Mouse (Mus musculus) myocyte (in vitro differentiated cells): ENCODE data around the gene Sema6c. TPM values are rescaled to one million over a fixed set of nuclear protein-coding genes. Genes with fewer than 3 reads are reported as not detected.

Experiments used
- H3K27me3 ChIP-seq: one replicate; pipeline ENCODE4 v1.6.1; 2011; ENCODE audit not compliant: control insufficient read depth, insufficient read depth, insufficient read length
- H3K36me3 ChIP-seq: one replicate; pipeline ENCODE4 v1.6.1; 2011; ENCODE audit not compliant: control insufficient read depth, insufficient read depth
- H3K4me2 ChIP-seq: one replicate; pipeline ENCODE4 v1.6.1; 2011; ENCODE audit warnings: low read depth, control low read depth
- H3K4me3 ChIP-seq: one replicate; pipeline ENCODE4 v1.5.1; 2011; ENCODE audit warnings: mild to moderate bottlenecking, control low read depth, moderate library complexity
- H3K79me2 ChIP-seq: one replicate; pipeline ENCODE4 v1.6.1; 2011; ENCODE audit not compliant: control insufficient read depth, insufficient read depth
- H3ac ChIP-seq: one replicate; pipeline ENCODE4 v1.6.1; 2011; ENCODE audit not compliant: control insufficient read depth, insufficient read length
- CEBPB ChIP-seq: IDR thresholded peaks from 2 replicates; pipeline ENCODE4 v1.6.1; 2011; ENCODE audit warnings: mild to moderate bottlenecking, moderate library complexity; ENCODE audit not compliant: poor library complexity, insufficient read depth, severe bottlenecking
- E2F4 ChIP-seq: IDR thresholded peaks from one replicate; pipeline ENCODE4 v1.6.1; 2011; ENCODE audit warnings: mild to moderate bottlenecking, control low read depth, moderate library complexity; ENCODE audit not compliant: insufficient read depth
- MAX ChIP-seq: IDR thresholded peaks from one replicate; pipeline ENCODE4 v1.6.1; 2011; ENCODE audit warnings: low read depth, mild to moderate bottlenecking, control low read depth
- MYOD1 ChIP-seq, 3 experiments: IDR thresholded peaks; one replicate each; pipeline ENCODE4 v1.6.1; 2011; ENCODE audit warnings: control low read depth in 2 of 3, low read depth in 2 of 3, mild to moderate bottlenecking in 2 of 3, moderate library complexity in 1 of 3; ENCODE audit not compliant: insufficient read length in 2 of 3, control insufficient read depth in 1 of 3
- MYOG ChIP-seq, 3 experiments: IDR thresholded peaks; one replicate each; pipeline ENCODE4 v1.6.1; 2011; ENCODE audit warnings: control low read depth in 2 of 3, low read depth in 2 of 3, mild to moderate bottlenecking in 2 of 3; ENCODE audit not compliant: insufficient read length in 2 of 3, control insufficient read depth in 1 of 3, insufficient read depth in 1 of 3
- POLR2A ChIP-seq: IDR thresholded peaks from one replicate; pipeline ENCODE4 v1.6.1; 2011; ENCODE audit warnings: low read depth, mild to moderate bottlenecking, control low read depth, moderate library complexity; ENCODE audit not compliant: insufficient read length
- POLR2AphosphoS2 ChIP-seq: IDR thresholded peaks from one replicate; pipeline ENCODE4 v1.6.1; 2011; ENCODE audit warnings: low read depth, control low read depth; ENCODE audit not compliant: insufficient read length
- REST ChIP-seq: IDR thresholded peaks from one replicate; pipeline ENCODE4 v1.6.1; 2011; ENCODE audit warnings: mild to moderate bottlenecking, control low read depth, moderate library complexity; ENCODE audit not compliant: insufficient read depth, insufficient read length
- SRF ChIP-seq: IDR thresholded peaks from one replicate; pipeline ENCODE4 v1.6.1; 2011; ENCODE audit warnings: low read depth; ENCODE audit not compliant: control insufficient read depth, insufficient read length
- TCF12 ChIP-seq: IDR thresholded peaks from one replicate; pipeline ENCODE4 v1.6.1; 2011; ENCODE audit warnings: mild to moderate bottlenecking, control low read depth; ENCODE audit not compliant: poor library complexity, insufficient read depth, severe bottlenecking
- TCF3 ChIP-seq: IDR thresholded peaks from one replicate; pipeline ENCODE4 v1.6.1; 2011; ENCODE audit warnings: low read depth, control low read depth; ENCODE audit not compliant: insufficient read length
- USF1 ChIP-seq: IDR thresholded peaks from one replicate; pipeline ENCODE4 v1.6.1; 2011; ENCODE audit warnings: low read depth, mild to moderate bottlenecking, control low read depth, moderate library complexity
- polyA plus RNA-seq: library from polyadenylated mRNA; unstranded; fragments of >200 nt; fragmentation: generic; extraction: Trizol; gene quantifications from one replicate; pipeline ENCODE4 v1.2.1, GENCODE M21; 2012; ENCODE audit warnings: missing spikeins

The Sema6c gene
- polyA plus RNA-seq, 1 experiment: 29.0 TPM

DNA sequence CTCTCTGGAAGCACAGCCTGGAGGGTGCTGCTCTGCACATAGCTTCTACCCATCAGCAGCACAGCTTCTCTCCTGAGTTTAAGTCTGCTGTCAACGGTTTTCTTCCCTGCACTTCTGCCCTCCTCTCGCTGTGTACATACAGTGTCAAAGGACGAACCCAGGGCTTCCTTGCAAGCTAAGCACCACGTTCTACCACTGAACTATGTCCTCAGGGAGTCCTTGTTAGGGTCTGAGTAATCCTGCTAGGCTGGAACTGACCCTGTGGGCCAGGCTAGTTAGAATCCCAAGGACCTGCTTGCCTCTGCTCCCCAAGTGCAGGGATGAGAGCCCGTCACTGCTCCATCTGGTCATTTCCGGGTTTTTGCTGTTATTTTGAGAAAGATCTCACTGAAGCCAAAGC lies 26.6 kb downstream of the Sema6c start:
- H3K36me3 ChIP-seq: peaks cover 25% of the 10 kb centered on the region

DNA sequence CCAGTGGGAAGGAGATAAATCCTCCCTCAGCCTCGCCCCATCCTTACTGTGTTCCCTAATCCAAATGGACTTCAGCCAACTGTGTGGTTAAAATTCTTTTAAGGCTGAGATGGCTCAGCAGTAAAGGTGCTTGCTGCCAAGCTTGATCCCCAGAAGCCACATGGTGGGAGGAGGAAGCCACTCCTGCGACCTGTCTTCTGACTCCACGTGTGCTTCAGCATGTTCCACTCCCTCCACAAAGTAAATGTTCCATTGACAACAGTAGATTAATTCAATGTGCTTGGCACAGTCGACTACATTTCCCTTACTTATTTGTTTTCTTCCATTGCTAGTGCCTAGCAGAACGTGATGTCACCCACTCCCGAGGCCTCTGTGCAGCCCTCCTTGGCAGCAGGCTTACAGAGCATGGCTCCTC lies 34.5 kb downstream of the Sema6c start:
- H3K79me2 ChIP-seq: no peaks in the 10 kb centered on the region
- H3K4me3 ChIP-seq: no peak overlapping the region
- H3K4me2 ChIP-seq: peak overlapping the region; percentile 16
- H3K27me3 ChIP-seq: no peaks in the 10 kb centered on the region
- no peak overlapping the region for H3ac ChIP-seq
- peaks cover 21% of the 10 kb centered on the region for H3K36me3 ChIP-seq
- no peak for TF ChIP-seq SRF
- TF ChIP-seq POLR2AphosphoS2: no peak
- TF ChIP-seq MAX: no peak
- TF ChIP-seq MYOD1 (IDR thresholded peaks at IDR 0.05; ENCODE audit: control insufficient read depth in 1 of 3, insufficient read length in 2 of 3, low read depth in 2 of 3): no peak
- TF ChIP-seq TCF12: no peak

More for the DNA sequence above, 26.6 kb downstream of the Sema6c start:
- Histone ChIP-seq H3ac (no peak overlapping the region), H3K4me2 (no peak overlapping the region), H3K79me2 (no peaks in the 10 kb centered on the region), H3K27me3 (no peaks in the 10 kb centered on the region), H3K4me3 (no peak overlapping the region)
- TF ChIP-seq REST: no peak
- TF ChIP-seq CEBPB: no peak
- TF ChIP-seq MYOD1 (IDR thresholded peaks at IDR 0.05; ENCODE audit: control insufficient read depth in 1 of 3, insufficient read length in 2 of 3, low read depth in 2 of 3): no peak
- TF ChIP-seq TCF3: no peak
- TF ChIP-seq USF1: no peak
- no peak for TF ChIP-seq TCF12
- TF ChIP-seq POLR2A: no peak
- TF ChIP-seq SRF: no peak
- TF ChIP-seq E2F4: no peak
- no peak for TF ChIP-seq POLR2AphosphoS2

DNA sequence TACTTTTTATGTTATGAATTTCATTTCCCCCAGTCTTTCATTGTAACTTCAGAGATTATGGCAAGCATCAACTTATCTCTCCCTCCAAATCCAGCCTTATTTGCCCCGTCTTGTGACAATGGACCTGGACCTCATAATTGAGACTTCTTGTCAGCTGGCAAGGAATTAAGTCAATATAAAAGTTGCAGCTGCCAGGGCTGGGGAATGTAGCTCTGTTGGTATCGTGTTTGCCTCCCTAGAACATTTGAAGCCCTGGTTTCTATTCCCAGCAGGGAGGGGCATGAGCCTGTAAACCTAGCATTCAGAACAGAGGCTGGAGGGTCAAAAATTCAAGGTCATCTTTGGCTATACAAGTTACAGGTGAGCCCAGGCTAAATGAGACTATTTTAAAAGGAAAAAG lies 35.5 kb downstream of the Sema6c start:
- peak; percentile 60 for TF ChIP-seq TCF12
- peak; percentile 33 to 53 (median 47) for TF ChIP-seq MYOD1 (IDR thresholded peaks at IDR 0.05; ENCODE audit: control insufficient read depth in 1 of 3, insufficient read length in 2 of 3, low read depth in 2 of 3)
- no peak for TF ChIP-seq CEBPB
- TF ChIP-seq POLR2AphosphoS2: no peak
- peak in 1 of 3 experiments; percentile 72 for TF ChIP-seq MYOG (IDR thresholded peaks at IDR 0.05; ENCODE audit: control insufficient read depth in 1 of 3, insufficient read depth in 1 of 3, insufficient read length in 2 of 3, low read depth in 2 of 3)
- TF ChIP-seq REST: no peak
- Histone ChIP-seq H3K79me2 (no peaks in the 10 kb centered on the region), H3K4me2 (no peak overlapping the region), H3K27me3 (no peaks in the 10 kb centered on the region), H3ac (no peak overlapping the region), H3K4me3 (no peak overlapping the region), H3K36me3 (peaks cover 30% of the 10 kb centered on the region)

DNA sequence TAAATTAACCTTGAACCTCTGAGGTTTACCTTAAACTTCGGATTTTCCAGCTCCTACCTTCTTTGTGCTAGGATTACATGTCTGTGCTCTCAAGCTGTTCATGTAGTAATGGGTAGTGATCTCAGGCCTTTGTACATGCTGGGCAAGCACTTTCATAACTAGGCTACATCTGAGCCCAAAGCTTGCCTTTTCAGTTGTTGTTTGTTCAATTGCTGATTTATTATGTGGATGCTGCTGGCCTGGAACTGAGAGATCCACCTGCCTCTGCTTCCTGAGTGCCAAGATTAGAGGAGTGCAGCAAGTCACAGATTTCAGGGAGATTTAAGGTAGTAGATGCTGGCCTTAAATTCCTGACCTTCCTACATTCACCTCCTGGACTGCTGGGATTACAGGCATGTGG lies 38.8 kb downstream of the Sema6c start:
- Histone ChIP-seq H3K4me2 (no peak overlapping the region), H3ac (no peak overlapping the region), H3K79me2 (no peaks in the 10 kb centered on the region), H3K36me3 (peaks cover 50% of the 10 kb centered on the region), H3K27me3 (no peaks in the 10 kb centered on the region), H3K4me3 (no peak overlapping the region)
- no peak for TF ChIP-seq CEBPB
- no peak for TF ChIP-seq POLR2AphosphoS2
- no peak for TF ChIP-seq POLR2A
- no peak for TF ChIP-seq MYOG (IDR thresholded peaks at IDR 0.05; ENCODE audit: control insufficient read depth in 1 of 3, insufficient read depth in 1 of 3, insufficient read length in 2 of 3, low read depth in 2 of 3)
- TF ChIP-seq MAX: no peak
- TF ChIP-seq MYOD1 (IDR thresholded peaks at IDR 0.05; ENCODE audit: control insufficient read depth in 1 of 3, insufficient read length in 2 of 3, low read depth in 2 of 3): no peak
- no peak for TF ChIP-seq USF1
- no peak for TF ChIP-seq SRF
- TF ChIP-seq E2F4: no peak
- TF ChIP-seq TCF3: no peak
- no peak for TF ChIP-seq TCF12
- no peak for TF ChIP-seq REST

DNA sequence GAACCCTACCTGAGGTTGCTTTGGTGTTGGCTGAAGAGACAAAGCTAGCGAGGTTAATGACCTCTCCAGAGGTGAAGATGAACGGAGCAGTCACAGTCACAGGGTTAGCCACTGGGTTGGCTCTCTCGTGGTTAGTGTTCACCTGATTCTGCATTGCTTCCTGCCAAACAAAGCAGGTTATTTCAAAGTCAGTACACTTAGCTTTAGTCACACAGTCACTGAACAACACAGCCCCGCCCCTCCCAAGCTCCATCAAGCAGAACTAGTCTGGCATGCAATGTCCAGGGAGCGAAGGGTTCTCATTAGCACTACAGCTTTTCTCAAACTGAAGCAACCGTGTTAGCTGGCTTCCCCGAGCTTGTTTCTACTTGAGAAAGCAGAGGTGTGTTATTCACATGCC lies 39.9 kb downstream of the Sema6c start:
- Histone ChIP-seq H3K79me2 (no peaks in the 10 kb centered on the region), H3K4me3 (no peak overlapping the region), H3K36me3 (peaks cover 54% of the 10 kb centered on the region), H3K27me3 (no peaks in the 10 kb centered on the region), H3K4me2 (no peak overlapping the region), H3ac (no peak overlapping the region)
- TF ChIP-seq TCF3: no peak
- TF ChIP-seq MYOD1 (IDR thresholded peaks at IDR 0.05; ENCODE audit: control insufficient read depth in 1 of 3, insufficient read length in 2 of 3, low read depth in 2 of 3): no peak
- no peak for TF ChIP-seq E2F4
- no peak for TF ChIP-seq POLR2AphosphoS2
- TF ChIP-seq CEBPB: no peak
- no peak for TF ChIP-seq USF1
- no peak for TF ChIP-seq SRF
- no peak for TF ChIP-seq REST
- no peak for TF ChIP-seq MYOG (IDR thresholded peaks at IDR 0.05; ENCODE audit: control insufficient read depth in 1 of 3, insufficient read depth in 1 of 3, insufficient read length in 2 of 3, low read depth in 2 of 3)
- no peak for TF ChIP-seq TCF12
- TF ChIP-seq POLR2A: no peak
- TF ChIP-seq MAX: no peak
